Mouse (Mus musculus) ES-CJ7 (cell line): ENCODE results near the gene Lhx5.

Source experiments
- DNase-seq: peaks from one replicate; pipeline ENCODE4 v3.0.0; 2011; ENCODE audit warnings: low read depth, low spot score

The Lhx5 gene

DNA sequence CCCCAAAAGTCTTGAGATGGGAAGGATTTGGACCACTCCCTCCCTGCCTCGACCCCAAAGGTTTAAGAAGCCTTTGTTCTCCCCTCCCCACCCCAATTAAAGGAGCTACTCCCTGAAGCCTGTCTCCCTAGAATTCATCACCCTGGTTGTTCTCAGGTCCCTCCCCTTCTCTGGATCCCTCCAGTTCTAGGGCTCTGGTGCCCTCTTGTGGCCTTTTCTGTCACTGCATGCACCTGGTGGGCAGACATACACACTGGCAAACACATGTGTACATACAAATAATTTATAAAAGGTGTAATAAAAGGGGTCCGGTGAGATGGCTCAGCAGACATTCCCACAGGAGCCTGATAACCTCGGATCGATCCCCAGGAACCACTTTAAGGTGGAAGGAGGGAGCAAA is 32.8 kb downstream of the Lhx5 start:
- peak; percentile 77 for DNase-seq

DNA sequence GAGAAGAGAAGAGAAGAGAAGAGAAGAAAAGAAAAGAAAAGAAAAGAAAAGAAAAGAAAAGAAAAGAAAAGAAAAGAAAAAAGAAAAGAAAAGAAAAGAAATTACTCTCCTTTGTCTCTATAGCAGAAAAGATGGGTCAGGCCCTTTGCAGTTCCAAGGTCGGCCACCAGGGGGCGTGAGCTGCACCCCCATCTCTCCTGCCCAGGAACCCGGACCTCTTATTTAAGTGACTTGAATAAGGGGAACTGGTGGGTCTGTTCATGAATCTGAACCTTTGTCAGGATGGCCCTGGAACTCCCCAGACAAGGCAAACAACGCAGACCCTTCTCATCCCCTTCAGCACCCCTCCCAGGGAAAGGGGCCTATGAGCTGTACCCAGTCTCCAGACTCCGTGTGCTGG is 33.6 kb downstream of the Lhx5 start:
- peak; percentile 55 for DNase-seq

DNA sequence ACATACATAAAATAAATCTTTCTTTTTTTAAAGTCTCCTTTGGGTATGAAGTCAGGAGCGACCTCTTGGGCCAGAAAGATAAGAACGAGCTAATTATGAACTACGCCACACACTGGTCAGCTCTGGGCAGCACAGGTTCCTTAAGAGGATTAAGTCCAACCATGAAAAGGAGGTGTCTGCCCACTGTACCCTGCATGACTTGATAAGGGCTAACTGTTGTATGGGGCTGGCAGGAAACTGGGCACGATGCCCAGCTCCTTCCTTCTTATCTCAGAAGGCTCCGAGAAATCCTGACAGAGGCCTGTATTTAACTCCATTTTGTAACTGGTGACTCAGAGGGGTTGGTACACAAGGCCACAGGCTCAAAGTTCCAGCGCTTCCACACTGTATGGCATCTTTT is 34.4 kb downstream of the Lhx5 start:
- no peak for DNase-seq

DNA sequence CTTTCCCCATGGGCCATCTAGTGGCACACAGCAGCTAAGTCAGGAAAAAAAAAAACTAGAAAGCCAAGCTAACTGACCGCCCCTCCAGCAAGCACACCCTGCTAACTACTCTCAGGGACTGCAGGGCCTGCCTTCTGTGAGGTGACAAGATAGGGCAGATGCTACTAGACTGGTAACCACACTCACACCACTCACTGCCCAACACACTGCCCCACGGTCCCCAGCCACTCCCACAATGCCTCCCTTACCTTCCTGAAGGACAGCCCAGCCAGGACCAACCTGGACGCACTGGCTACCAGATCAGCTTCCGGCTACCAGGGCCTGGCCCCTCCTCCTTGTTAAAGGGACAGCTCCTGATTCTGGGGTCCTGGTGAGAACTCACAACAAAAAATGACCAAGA is 35.5 kb downstream of the Lhx5 start:
- no peak for DNase-seq

DNA sequence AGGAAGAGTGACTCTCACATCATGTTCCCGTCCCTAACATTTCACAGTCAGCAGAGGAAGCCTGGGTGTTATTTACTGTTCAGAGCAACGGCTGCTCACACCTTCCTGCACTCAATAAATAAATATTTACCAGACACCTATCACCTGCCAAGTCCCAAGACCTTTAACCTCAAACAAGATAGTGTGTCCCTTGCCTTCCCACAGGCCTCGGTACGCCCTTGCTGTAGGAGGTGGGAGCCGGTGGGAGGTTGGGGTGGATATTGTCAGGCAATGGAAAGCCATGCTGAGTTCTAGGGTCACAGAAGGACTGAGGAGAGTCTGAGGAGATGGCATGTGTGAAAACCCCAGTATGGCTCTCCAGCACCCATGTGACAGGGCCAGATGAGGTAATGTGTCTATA is 36.8 kb downstream of the Lhx5 start:
- no peak for DNase-seq

DNA sequence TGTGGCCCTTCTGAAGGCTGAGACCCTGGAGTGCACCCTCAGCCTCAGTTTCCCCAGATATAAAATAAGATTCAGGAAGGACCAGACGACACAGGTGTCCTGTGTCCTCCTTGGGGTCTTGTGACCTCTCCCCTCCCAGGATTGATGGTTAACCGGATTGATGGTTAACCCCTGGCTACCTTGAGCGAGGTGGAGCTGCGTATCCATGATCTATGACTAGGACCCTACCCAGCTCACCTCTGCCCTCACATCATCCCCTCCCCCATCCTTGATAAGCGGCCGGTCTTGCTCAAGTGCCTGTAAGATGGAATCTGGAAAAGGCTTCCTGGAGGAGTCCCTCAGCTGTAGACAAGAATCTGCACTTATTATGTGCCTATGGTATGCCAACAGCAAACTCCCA is 37.3 kb downstream of the Lhx5 start:
- no peak for DNase-seq

DNA sequence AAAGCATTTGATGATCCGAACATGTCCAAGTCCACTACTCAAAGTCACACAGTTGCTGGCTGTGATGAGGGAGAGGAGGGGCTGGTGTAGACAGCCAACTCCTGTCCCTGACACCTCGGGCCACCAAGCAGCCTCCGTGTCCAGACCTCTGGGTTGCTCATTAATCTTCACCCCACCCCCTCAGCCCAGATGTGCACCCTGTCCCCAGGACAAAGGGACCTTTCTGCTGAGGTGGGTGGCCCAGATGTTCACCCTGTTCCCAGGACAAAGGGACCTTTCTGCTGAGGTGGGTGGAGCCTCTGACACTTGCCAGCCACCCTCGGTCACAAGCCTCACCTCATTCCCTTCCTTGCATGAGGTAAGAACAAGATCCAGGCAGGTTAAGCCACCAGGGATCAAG is 40.0 kb downstream of the Lhx5 start:
- no peak for DNase-seq

DNA sequence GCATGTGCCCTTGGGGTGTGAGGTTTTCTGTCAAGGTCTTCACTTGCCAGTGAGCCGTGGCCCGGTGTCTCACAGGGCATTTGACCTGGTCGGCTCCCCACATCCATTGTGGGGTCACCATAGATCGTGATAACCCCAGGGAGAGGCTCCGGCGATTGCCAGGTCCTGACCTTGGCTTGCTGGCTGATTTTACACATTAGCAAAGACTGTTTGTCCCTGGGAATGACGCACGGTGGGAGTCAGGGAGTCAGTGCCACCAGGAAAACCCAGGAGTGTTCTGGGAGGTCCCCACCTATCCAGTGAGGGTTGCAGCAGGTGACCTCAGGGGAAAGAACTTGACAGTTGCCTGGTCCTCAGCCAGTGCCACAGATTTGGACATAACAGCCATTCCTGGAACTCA is 41.3 kb downstream of the Lhx5 start, which contains the start of gene Sdsl:
Gene Sdsl, minus strand, starts transcription at position 41 of the 400 bp plus-strand sequence.
- DNase-seq, result no peak

DNA sequence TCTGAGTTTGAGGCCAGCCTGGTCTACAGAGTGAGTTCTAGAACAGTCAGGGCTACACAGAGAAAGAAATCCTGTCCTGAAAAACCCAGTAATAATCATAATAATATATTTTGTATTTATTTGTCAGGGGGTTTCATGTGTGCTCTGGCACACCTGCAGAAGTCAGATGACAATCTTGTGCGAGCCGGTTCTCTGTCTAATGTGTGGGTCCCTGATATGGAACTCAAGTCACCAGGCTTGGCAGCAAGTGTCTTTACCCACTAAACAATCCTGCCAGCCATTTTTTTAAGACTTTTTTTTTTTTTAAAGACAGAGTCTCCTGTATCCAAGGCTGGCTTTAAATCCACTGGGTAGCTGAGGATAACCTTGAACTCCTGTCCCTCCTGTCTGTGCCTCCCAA is 41.9 kb downstream of the Lhx5 start:
- DNase-seq, result no peak

DNA sequence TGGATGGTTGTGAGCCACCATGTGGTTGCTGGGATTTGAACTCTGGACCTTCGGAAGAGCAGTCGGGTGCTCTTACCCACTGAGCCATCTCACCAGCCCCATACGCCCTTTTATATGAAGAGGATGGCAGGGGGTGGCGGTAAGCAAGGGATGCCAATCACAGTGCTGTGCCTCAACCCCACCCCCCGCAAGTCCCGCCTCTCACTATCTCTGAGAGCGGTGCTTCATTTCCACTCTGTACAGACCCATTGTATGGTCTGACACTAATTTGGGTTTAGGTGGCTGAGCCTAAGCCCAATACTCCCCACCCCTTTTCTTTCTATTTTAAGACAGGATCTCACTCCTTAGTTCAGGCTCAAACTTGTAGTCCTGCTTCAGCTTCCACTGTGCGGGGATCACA is 44.4 kb downstream of the Lhx5 start:
- DNase-seq, result peak; percentile 40

DNA sequence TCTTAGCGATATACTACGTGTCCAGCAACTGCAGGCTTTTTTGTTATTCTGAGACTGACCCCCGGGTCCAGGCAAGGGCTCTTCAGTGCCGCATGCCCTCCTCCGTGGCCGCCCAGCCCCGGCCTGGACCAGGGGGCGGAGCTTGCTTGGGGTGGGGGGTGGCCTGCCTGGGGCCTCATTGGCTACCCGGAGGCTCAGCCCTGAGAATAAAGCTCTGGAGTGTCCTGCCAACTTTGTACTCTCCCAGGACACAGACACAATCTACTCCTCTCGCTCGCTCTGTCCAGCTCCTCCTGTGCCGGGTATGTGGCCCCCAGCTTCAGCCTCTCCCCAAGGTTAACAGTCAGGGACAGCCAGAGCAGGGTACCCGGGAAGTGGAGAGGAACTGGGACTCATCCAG is 44.8 kb downstream of the Lhx5 start, which contains the start of gene Sds:
Gene Sds, plus strand, starts transcription at position 231 of the 400 bp plus-strand sequence.
- no peak for DNase-seq

DNA sequence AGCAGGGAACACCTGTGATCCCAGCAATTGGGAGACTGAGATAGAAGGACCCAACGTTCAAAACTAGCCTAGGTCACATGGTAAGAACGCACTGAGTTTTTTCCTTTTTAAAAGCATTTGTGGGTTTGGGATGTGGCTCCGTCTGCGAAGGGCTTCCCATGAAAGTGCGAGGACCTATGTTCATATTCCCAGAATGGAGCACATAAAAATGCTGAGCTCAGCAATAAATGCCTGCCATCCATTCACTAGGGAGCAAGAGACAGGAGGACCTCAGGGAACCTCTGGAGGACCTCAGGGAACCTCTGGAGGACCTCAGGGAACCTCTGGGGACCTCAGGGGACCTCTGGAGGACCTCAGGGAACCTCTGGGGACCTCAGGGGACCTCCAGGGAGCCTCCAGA is 46.5 kb downstream of the Lhx5 start:
- no peak for DNase-seq

DNA sequence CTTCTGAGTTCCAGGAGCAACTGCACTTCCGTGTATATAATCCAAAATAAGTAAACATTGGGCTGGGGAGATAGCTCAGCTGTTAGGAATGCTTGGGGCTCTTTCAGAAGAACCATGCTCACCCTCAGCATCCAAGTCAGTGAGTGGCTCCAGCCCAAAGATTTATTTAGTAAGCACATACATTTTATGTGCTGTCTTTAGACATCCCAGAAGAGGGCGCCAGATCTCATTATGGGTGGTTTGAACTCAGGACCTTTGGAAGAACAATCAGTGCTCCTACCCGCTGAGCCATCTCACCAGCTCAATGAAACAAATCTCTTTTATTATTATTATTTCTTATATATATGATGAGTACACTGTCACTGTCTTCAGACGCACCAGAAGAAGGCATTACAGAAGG is 48.0 kb downstream of the Lhx5 start:
- DNase-seq, result no peak

DNA sequence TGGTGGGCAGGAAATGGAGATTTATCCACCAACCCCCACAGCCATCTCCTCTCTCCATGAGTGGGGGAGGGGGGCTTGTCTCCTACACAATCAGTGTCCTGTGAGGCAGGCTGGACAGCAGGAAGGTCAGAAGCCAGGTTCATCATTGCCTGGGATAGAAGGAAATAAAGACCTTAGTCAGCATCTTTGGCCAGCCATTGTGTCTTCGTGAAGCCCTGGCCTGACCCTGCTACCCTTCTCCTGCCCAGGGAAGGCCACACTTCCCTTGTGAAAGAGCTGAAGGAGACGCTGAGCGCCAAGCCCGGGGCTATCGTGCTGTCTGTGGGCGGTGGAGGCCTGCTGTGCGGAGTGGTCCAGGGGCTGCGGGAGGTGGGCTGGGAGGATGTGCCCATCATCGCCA is 49.7 kb downstream of the Lhx5 start:
- no peak for DNase-seq

DNA sequence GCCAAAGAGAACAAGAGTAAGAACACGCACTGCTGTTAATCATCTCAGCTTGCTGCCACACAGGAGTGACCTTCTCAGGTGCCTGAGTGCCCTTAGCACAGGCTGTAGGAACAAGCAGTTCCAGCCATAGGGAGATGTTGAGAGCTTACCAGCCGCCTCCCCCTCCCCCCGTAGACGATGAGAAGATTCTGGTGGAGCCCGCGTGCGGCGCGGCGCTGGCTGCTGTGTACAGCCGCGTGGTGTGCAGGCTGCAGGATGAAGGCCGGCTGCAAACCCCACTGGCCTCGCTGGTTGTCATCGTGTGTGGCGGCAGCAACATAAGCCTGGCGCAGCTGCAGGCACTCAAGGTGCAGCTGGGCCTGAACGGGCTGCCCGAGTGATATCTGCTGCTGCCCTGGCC is 51.9 kb downstream of the Lhx5 start:
- DNase-seq, result peak; percentile 26

DNA sequence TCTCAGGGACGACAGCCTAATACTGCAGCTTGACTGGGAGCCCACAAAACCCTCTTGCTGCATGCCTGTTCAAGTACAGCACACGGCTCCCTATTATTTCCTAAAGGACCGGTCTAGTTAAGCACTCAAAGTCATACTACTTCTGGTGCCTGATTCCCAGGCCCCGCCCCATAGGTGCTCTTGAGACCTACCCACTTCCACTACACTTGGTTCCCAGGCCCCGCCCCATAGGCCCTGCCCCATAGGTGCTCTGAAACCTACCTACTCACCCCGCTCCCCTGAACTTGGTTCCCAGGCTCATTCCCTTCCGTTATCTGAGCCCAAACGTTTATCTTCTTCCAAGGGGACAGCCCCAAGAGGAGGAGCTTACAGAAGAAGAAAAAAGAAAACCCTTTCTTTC is 56.3 kb downstream of the Lhx5 start:
- DNase-seq, result no peak

DNA sequence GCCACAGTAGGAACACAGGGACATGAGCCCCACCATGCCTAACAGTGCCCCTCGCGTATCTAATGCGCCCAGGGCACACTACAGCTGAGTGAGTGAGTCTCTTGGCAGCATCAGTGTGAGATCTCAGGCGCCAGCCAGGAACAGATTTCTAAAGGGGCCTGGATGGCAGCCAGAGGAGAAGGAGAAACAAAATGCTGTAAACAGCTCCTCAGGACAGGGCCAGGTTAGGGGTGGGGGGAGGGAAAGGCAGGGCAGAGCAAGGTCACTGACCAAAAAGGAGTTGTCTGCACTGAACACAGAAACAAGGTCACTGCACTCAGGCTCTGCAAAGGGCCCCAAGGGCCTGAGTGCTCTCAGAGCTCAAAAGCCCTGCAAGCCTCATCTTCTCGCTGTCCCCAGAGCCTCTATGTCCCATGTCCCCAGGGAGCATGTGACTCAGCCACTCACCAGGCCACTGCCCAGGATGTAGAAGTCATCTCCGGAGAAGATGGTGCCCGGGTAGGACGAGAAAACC is 59.2 kb downstream of the Lhx5 start:
- peak; percentile 39 for DNase-seq
